In the genomic region with DNA sequence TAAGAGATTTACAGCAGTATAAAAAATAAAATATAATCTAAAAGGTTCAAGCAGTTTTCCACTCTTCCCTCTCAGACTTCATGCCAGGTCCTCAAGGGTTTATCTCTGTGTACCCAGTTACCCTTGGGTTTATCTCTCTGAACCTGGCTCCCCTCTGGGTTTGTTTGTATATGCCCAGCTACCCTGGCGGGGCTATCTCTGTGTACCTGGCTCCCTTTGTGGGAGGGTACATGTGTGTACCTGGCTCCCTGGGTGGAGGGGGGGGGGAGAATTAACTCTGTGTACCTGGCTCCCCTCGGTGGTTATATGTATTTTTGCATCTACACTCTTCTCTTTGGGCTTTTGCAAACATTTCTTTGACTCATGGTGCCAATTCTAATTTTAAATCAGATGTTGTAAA, we compare ENCODE assay signal across 14 mouse cellular contexts.
"Had no signal": no experiment of that assay in that cellular context is flagged by ENCODE, and none has a peak within 500 bp of the region (broad histone marks: within the 10 kb centered on the region; RNA-seq: fewer than 3 reads in every experiment).

No protein-coding gene starts in this region.

- H3K9ac ChIP-seq: hindbrain, embryonic 14.5 days; intestine, embryonic 15.5 days; limb, embryonic 13.5 days; liver, embryonic 14.5 days; neural tube, embryonic 15.5 days had no signal

- H3K27me3 ChIP-seq: intestine, embryonic 15.5 days; limb, embryonic 13.5 days; neural tube, embryonic 15.5 days had no signal

- H3K4me2 ChIP-seq: hindbrain, embryonic 14.5 days; intestine, embryonic 15.5 days; limb, embryonic 13.5 days; neural tube, embryonic 15.5 days had no signal

- ATAC-seq: intestine, embryonic 15.5 days had no signal

- H3K27ac ChIP-seq: hindbrain, embryonic 14.5 days; intestine, embryonic 15.5 days; left cerebral cortex, adult 2 months; limb, embryonic 13.5 days; liver, embryonic 14.5 days; midbrain, embryonic 10.5 days; neural tube, embryonic 15.5 days had no signal

- DNase-seq: lung, adult 18-20 months; lung, postnatal 4 days; midbrain, embryonic 14.5 days; right cerebral cortex, adult 18-20 months; right cerebral cortex, postnatal 25 days; thymus, postnatal 36 days had no signal

- H3K4me3 ChIP-seq: intestine, embryonic 15.5 days; left cerebral cortex, adult 2 months; limb, embryonic 13.5 days; midbrain, embryonic 10.5 days; myocyte; neural tube, embryonic 15.5 days had no signal

- H3K9me3 ChIP-seq: intestine, embryonic 15.5 days; limb, embryonic 13.5 days; midbrain, embryonic 10.5 days; neural tube, embryonic 15.5 days had no signal

- H3K36me3 ChIP-seq: intestine, embryonic 15.5 days; limb, embryonic 13.5 days; midbrain, embryonic 10.5 days; neural tube, embryonic 15.5 days had no signal

- H3K4me1 ChIP-seq: intestine, embryonic 15.5 days; limb, embryonic 13.5 days; midbrain, embryonic 10.5 days; neural tube, embryonic 15.5 days had no signal
